In the genomic region with DNA sequence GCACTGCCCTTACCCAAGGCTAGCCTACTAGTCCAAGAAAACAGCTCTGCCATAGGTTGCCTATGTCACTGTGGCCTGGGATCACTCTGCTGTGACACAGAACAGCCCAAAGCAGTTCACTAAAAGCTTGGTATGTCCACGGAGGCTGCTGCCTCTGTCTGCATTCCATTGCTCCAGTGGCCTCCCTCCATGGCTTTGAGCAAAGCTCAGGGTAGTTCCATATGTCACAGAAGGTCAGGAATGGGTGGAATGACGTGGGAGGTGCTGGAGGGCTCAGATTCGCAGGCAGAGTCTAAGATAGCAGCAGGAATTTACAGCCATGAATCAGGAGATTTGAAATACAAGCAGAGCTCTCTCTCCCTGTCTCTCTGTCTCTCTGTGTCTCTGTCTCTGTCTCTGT, we compare ENCODE assay signal across 14 mouse cellular contexts.
DNase-seq lines count a peak whose midpoint lies in the region; ATAC-seq and TF ChIP-seq lines count a peak whose summit lies in the region.
"Had no signal": no experiment of that assay in that cellular context is flagged by ENCODE, and none has a peak within 500 bp of the region (broad histone marks: within the 10 kb centered on the region; RNA-seq: fewer than 3 reads in every experiment).

No protein-coding gene starts in this region.

- H3K9ac ChIP-seq in kidney, embryonic 14.5 days (ENCODE audit: low read depth, low read length): no peak overlapping the region
- no peak overlapping the region for H3K9ac ChIP-seq in forebrain, postnatal 0 days
- H3K9ac ChIP-seq: hindbrain, embryonic 13.5 days had no signal

- WGBS in kidney, embryonic 14.5 days: 0% methylated on average over 3 of the region's 3 CpGs
- 45% methylated on average over 3 of the region's 3 CpGs for WGBS in forebrain, postnatal 0 days

- H3K4me3 ChIP-seq in kidney, embryonic 14.5 days (ENCODE audit: low read length): no peak overlapping the region
- H3K4me3 ChIP-seq in forebrain, postnatal 0 days (ENCODE audit: low read depth, low read length): no peak overlapping the region
- H3K4me3 ChIP-seq: erythroblast, embryonic 14.5 days; hindbrain, embryonic 13.5 days had no signal

- DNase-seq in kidney, postnatal 25 days: no peak
- DNase-seq in Muller cell, postnatal 12 days (ENCODE audit: inconsistent ontology term): peak; percentile 77
- DNase-seq in embryo, embryonic 10.5 days (ENCODE audit: low spot score): peak; percentile 49
- DNase-seq in heart, postnatal 4 days: peak; percentile 29
- DNase-seq in spleen, postnatal 36 days (ENCODE audit: low spot score in 2 of 2): no peak
- no peak for DNase-seq in forebrain, postnatal 0 days
- DNase-seq: cerebellum, postnatal 10 days; gastrocnemius, postnatal 36 days; right cerebral cortex, postnatal 4 days; thymus, postnatal 4 days had no signal

- H3K4me1 ChIP-seq in kidney, embryonic 14.5 days (ENCODE audit: control insufficient read depth, insufficient read depth, low read length): peaks cover 20% of the 10 kb centered on the region; the same call in 1 of the 2 replicates
- peaks cover 6% of the 10 kb centered on the region; the same call in 1 of the 2 replicates for H3K4me1 ChIP-seq in forebrain, postnatal 0 days (ENCODE audit: insufficient read depth)

- no peaks in the 10 kb centered on the region for H3K36me3 ChIP-seq in kidney, embryonic 14.5 days (ENCODE audit: control insufficient read depth, insufficient read depth, low read length)
- no peaks in the 10 kb centered on the region for H3K36me3 ChIP-seq in forebrain, postnatal 0 days (ENCODE audit: insufficient read depth)
- H3K36me3 ChIP-seq: hindbrain, embryonic 13.5 days had no signal

- no peaks in the 10 kb centered on the region for H3K27me3 ChIP-seq in kidney, embryonic 14.5 days (ENCODE audit: control insufficient read depth, insufficient read depth, low read length)
- no peaks in the 10 kb centered on the region for H3K27me3 ChIP-seq in forebrain, postnatal 0 days (ENCODE audit: insufficient read depth, low read length)
- H3K27me3 ChIP-seq: hindbrain, embryonic 13.5 days had no signal

- TF ChIP-seq CTCF in forebrain, postnatal 0 days (IDR thresholded peaks at IDR 0.05; ENCODE audit: low read depth): no peak

- no peaks in the 10 kb centered on the region; the same call in 1 of the 2 replicates for H3K9me3 ChIP-seq in kidney, embryonic 14.5 days (ENCODE audit: control insufficient read depth, low read length)
- no peaks in the 10 kb centered on the region for H3K9me3 ChIP-seq in forebrain, postnatal 0 days (ENCODE audit: low read length)

- no peak overlapping the region for H3K27ac ChIP-seq in kidney, embryonic 14.5 days (ENCODE audit: low read depth, low read length)
- no peak overlapping the region for H3K27ac ChIP-seq in forebrain, postnatal 0 days (ENCODE audit: low read depth, low read length)
- H3K27ac ChIP-seq: hindbrain, embryonic 13.5 days had no signal

- no peak overlapping the region for H3K4me2 ChIP-seq in kidney, embryonic 14.5 days (replicated peaks; ENCODE audit: low read depth, low read length)
- H3K4me2 ChIP-seq in forebrain, postnatal 0 days (ENCODE audit: low read depth): no peak overlapping the region
- H3K4me2 ChIP-seq: hindbrain, embryonic 13.5 days had no signal

- peak; percentile 75 for ATAC-seq in kidney, embryonic 14.5 days (ENCODE audit: low FRiP score, low TSS enrichment)
- no peak for ATAC-seq in forebrain, postnatal 0 days
- ATAC-seq: CD4-positive, CD25-positive, alpha-beta regulatory T cell, adult 4 months had no signal

Comparison
In these comparisons a context has a peak if more than half of its experiments do, and no peak if none do; other contexts are left out.
1. DNase-seq: peak in Muller cell, postnatal 12 days (single experiment), embryo, embryonic 10.5 days (single experiment) and heart, postnatal 4 days (single experiment); none in kidney, postnatal 25 days (0 of 2), spleen, postnatal 36 days (0 of 2) and forebrain, postnatal 0 days (single experiment).